Mouse (Mus musculus) myocyte (in vitro differentiated cells): Measurements from ENCODE around the gene Rnf126.

Experiments used
- CEBPB ChIP-seq: IDR thresholded peaks from 2 replicates; pipeline ENCODE4 v1.6.1; 2011; ENCODE audit warnings: mild to moderate bottlenecking, moderate library complexity; ENCODE audit not compliant: poor library complexity, insufficient read depth, severe bottlenecking
- E2F4 ChIP-seq: IDR thresholded peaks from one replicate; pipeline ENCODE4 v1.6.1; 2011; ENCODE audit warnings: mild to moderate bottlenecking, control low read depth, moderate library complexity; ENCODE audit not compliant: insufficient read depth
- MAX ChIP-seq: IDR thresholded peaks from one replicate; pipeline ENCODE4 v1.6.1; 2011; ENCODE audit warnings: low read depth, mild to moderate bottlenecking, control low read depth
- MYOD1 ChIP-seq, 3 experiments: IDR thresholded peaks; one replicate each; pipeline ENCODE4 v1.6.1; 2011; ENCODE audit warnings: control low read depth in 2 of 3, low read depth in 2 of 3, mild to moderate bottlenecking in 2 of 3, moderate library complexity in 1 of 3; ENCODE audit not compliant: insufficient read length in 2 of 3, control insufficient read depth in 1 of 3
- MYOG ChIP-seq, 3 experiments: IDR thresholded peaks; one replicate each; pipeline ENCODE4 v1.6.1; 2011; ENCODE audit warnings: control low read depth in 2 of 3, low read depth in 2 of 3, mild to moderate bottlenecking in 2 of 3; ENCODE audit not compliant: insufficient read length in 2 of 3, control insufficient read depth in 1 of 3, insufficient read depth in 1 of 3
- POLR2A ChIP-seq: IDR thresholded peaks from one replicate; pipeline ENCODE4 v1.6.1; 2011; ENCODE audit warnings: low read depth, mild to moderate bottlenecking, control low read depth, moderate library complexity; ENCODE audit not compliant: insufficient read length
- POLR2AphosphoS2 ChIP-seq: IDR thresholded peaks from one replicate; pipeline ENCODE4 v1.6.1; 2011; ENCODE audit warnings: low read depth, control low read depth; ENCODE audit not compliant: insufficient read length
- REST ChIP-seq: IDR thresholded peaks from one replicate; pipeline ENCODE4 v1.6.1; 2011; ENCODE audit warnings: mild to moderate bottlenecking, control low read depth, moderate library complexity; ENCODE audit not compliant: insufficient read depth, insufficient read length
- SRF ChIP-seq: IDR thresholded peaks from one replicate; pipeline ENCODE4 v1.6.1; 2011; ENCODE audit warnings: low read depth; ENCODE audit not compliant: control insufficient read depth, insufficient read length
- TCF12 ChIP-seq: IDR thresholded peaks from one replicate; pipeline ENCODE4 v1.6.1; 2011; ENCODE audit warnings: mild to moderate bottlenecking, control low read depth; ENCODE audit not compliant: poor library complexity, insufficient read depth, severe bottlenecking
- TCF3 ChIP-seq: IDR thresholded peaks from one replicate; pipeline ENCODE4 v1.6.1; 2011; ENCODE audit warnings: low read depth, control low read depth; ENCODE audit not compliant: insufficient read length
- USF1 ChIP-seq: IDR thresholded peaks from one replicate; pipeline ENCODE4 v1.6.1; 2011; ENCODE audit warnings: low read depth, mild to moderate bottlenecking, control low read depth, moderate library complexity

DNA sequence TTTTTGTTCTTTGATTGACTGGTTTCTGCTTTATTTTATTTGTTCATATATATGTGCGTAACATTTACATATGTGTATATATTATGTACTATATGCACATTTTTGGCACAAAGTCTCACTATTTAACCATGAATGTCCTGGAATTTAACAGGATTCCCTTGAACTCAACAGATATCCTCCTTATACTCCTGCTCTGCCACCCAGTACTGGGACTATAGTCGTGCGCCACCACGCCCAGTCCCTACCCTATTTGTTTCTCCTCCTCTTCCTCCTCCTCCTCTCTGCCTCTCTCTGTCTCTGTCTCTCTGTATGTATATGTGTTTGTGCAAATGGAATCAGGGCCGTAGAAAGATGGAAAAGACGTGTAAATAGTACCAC, 20.0 kb downstream of the Rnf126 start:
- TF ChIP-seq POLR2A = no peak
- no peak for TF ChIP-seq USF1
- no peak for TF ChIP-seq REST
- no peak for TF ChIP-seq TCF12
- TF ChIP-seq SRF = no peak
- no peak for TF ChIP-seq E2F4
- no peak for TF ChIP-seq MAX
- TF ChIP-seq TCF3 = no peak
- TF ChIP-seq MYOG (IDR thresholded peaks at IDR 0.05; ENCODE audit: control insufficient read depth in 1 of 3, insufficient read depth in 1 of 3, insufficient read length in 2 of 3, low read depth in 2 of 3) = no peak
- no peak for TF ChIP-seq CEBPB
- TF ChIP-seq MYOD1 (IDR thresholded peaks at IDR 0.05; ENCODE audit: control insufficient read depth in 1 of 3, insufficient read length in 2 of 3, low read depth in 2 of 3) = no peak
- no peak for TF ChIP-seq POLR2AphosphoS2
